Mouse (Mus musculus) cerebellum, adult 2 months (tissue): ENCODE measurements at regions not wholly inside any gene's neighbourhood (a gene's known extent, or its start where the extent isn't known, plus 50 kb on each side); places are given as distances from the start of the nearest gene placed in this dataset.

Experiments
- DNase-seq, 2 experiments: peaks; one replicate each; pipeline ENCODE4 v3.0.0; 2021
- H3K27ac ChIP-seq: fragments of 200-500 bp; 2 replicates; pipeline ENCODE4 v1.5.1; 2012; ENCODE audit warnings: low read length, control low read depth, inconsistent platforms; ENCODE audit not compliant: insufficient read depth
- H3K27me3 ChIP-seq: fragments of 200-500 bp; 2 replicates; pipeline ENCODE4 v1.6.1; 2012; ENCODE audit warnings: inconsistent platforms, mild to moderate bottlenecking, low read length, moderate library complexity; ENCODE audit not compliant: control insufficient read depth, insufficient read depth
- H3K4me1 ChIP-seq: fragments of 200-500 bp; 2 replicates; pipeline ENCODE4 v1.6.1; 2011; ENCODE audit warnings: low read length; ENCODE audit not compliant: control insufficient read depth, insufficient read depth
- H3K4me3 ChIP-seq: fragments of 200-500 bp; replicated peaks from 2 replicates; pipeline ENCODE3; 2011; ENCODE audit warnings: mild to moderate bottlenecking, low read depth, low read length, control low read depth; ENCODE audit not compliant: insufficient read depth
- CTCF ChIP-seq: fragments of 200-500 bp; IDR thresholded peaks from 2 replicates; pipeline ENCODE4 v1.5.1; 2011; ENCODE audit warnings: low read depth, mild to moderate bottlenecking, control low read depth, low read length, moderate library complexity, borderline replicate concordance; ENCODE audit not compliant: insufficient read depth
- POLR2A ChIP-seq: fragments of 200-500 bp; IDR thresholded peaks from 2 replicates; pipeline ENCODE4 v1.6.1; 2011; ENCODE audit warnings: low read length, control low read depth, borderline replicate concordance; ENCODE audit not compliant: insufficient read depth
- whole genome bisulfite sequencing: fragments of 180-500 bp; shearing (Covaris S2); methylation state at CpG from one replicate; pipeline ENCODE4 v1.1.7; 2018; 5-methylcytosine and 5-hydroxymethylcytosine counted together

GRCm38 (mm10) chr2:74207440-74207839 is 296.3 kb upstream of the Atp5g3 start:
- TF ChIP-seq CTCF = no peak
- TF ChIP-seq POLR2A = no peak
- H3K27me3 ChIP-seq = no peaks in the 10 kb centered on the region
- no peak for DNase-seq
- no peak overlapping the region for H3K27ac ChIP-seq
- H3K4me1 ChIP-seq = no peaks in the 10 kb centered on the region
- no peak overlapping the region for H3K4me3 ChIP-seq
- 50% methylated on average over 10 of the region's 10 CpGs for WGBS

GRCm38 (mm10) chr2:74202776-74203175 is 291.6 kb upstream of the Atp5g3 start:
- H3K4me3 ChIP-seq = no peak overlapping the region
- 67% methylated on average over 3 of the region's 3 CpGs for WGBS
- TF ChIP-seq POLR2A = no peak
- no peak for TF ChIP-seq CTCF
- DNase-seq = no peak
- H3K27ac ChIP-seq = no peak overlapping the region
- H3K27me3 ChIP-seq = no peaks in the 10 kb centered on the region
- H3K4me1 ChIP-seq = no peaks in the 10 kb centered on the region

GRCm38 (mm10) chr2:74201608-74202323 is 290.6 kb upstream of the Atp5g3 start:
- no peak for TF ChIP-seq POLR2A
- TF ChIP-seq CTCF = no peak
- Histone ChIP-seq H3K4me3 (no peak overlapping the region), H3K27me3 (no peaks in the 10 kb centered on the region), H3K4me1 (no peaks in the 10 kb centered on the region), H3K27ac (no peak overlapping the region)
- no peak for DNase-seq
- WGBS = 32% methylated on average over 11 of the region's 11 CpGs

- H3K4me3 ChIP-seq = no peak overlapping the region
- no peaks in the 10 kb centered on the region for H3K4me1 ChIP-seq
- no peak for TF ChIP-seq POLR2A
- no peak for TF ChIP-seq CTCF
- no peak overlapping the region for H3K27ac ChIP-seq
- no peak for DNase-seq
- H3K27me3 ChIP-seq = no peaks in the 10 kb centered on the region
- WGBS = 42% methylated on average over 12 of the region's 12 CpGs
Observed at GRCm38 (mm10) chr2:74199550-74199949, 288.4 kb upstream of the Atp5g3 start.

GRCm38 (mm10) chr2:74187963-74188790 is 277.1 kb upstream of the Atp5g3 start:
- H3K27me3 ChIP-seq = no peaks in the 10 kb centered on the region

GRCm38 (mm10) chr2:74178106-74178505 is 267.0 kb upstream of the Atp5g3 start:
- H3K27me3 ChIP-seq = no peaks in the 10 kb centered on the region
- WGBS = 100% methylated on average over 1 of the region's 1 CpGs
- no peak for DNase-seq
- H3K4me3 ChIP-seq = no peak overlapping the region
- TF ChIP-seq POLR2A (no peak), CTCF (no peak)
- H3K27ac ChIP-seq = no peak overlapping the region
- no peaks in the 10 kb centered on the region for H3K4me1 ChIP-seq

More at GRCm38 (mm10) chr2:74187963-74188790, 277.1 kb upstream of the Atp5g3 start:
- TF ChIP-seq POLR2A (no peak), CTCF (no peak)
- WGBS = 37% methylated on average over 8 of the region's 8 CpGs
- Histone ChIP-seq H3K27ac (no peak overlapping the region), H3K4me1 (no peaks in the 10 kb centered on the region), H3K4me3 (no peak overlapping the region)
- DNase-seq = no peak

GRCm38 (mm10) chr2:74168776-74169570 is 257.8 kb upstream of the Atp5g3 start:
- H3K4me1 ChIP-seq = no peaks in the 10 kb centered on the region
- TF ChIP-seq POLR2A (no peak), CTCF (no peak)
- H3K27me3 ChIP-seq = no peaks in the 10 kb centered on the region
- WGBS = 37% methylated on average over 16 of the region's 16 CpGs
- H3K27ac ChIP-seq = no peak overlapping the region
- H3K4me3 ChIP-seq = no peak overlapping the region
- DNase-seq = no peak
